Comparison of ENCODE assay signal across 8 mouse cellular contexts in genomic region chr3:108590786-108591529, GRCm38 (mm10). TPM values are rescaled to one million over a fixed set of nuclear protein-coding genes. Genes with fewer than 3 reads are reported as not detected.
DNase-seq lines count a peak whose midpoint lies in the region; ATAC-seq and TF ChIP-seq lines count a peak whose summit lies in the region.

Wdr47 (plus strand) TSS chr3:108591279.

- H3K27me3 ChIP-seq in E14TG2a.4 (ENCODE audit: insufficient read depth, low read length): no peaks in the 10 kb centered on the region
- H3K27me3 ChIP-seq in forebrain, embryonic 12.5 days: no peaks in the 10 kb centered on the region
- H3K27me3 ChIP-seq in heart, postnatal 0 days (ENCODE audit: control insufficient read depth, insufficient read depth, low read length): no peaks in the 10 kb centered on the region
- H3K27me3 ChIP-seq in liver, embryonic 16.5 days (ENCODE audit: control insufficient read depth, insufficient read depth, low read depth, low read length): no peaks in the 10 kb centered on the region; the same call in 1 of the 2 replicates
- no peaks in the 10 kb centered on the region for H3K27me3 ChIP-seq in neural tube, embryonic 13.5 days
- H3K27me3 ChIP-seq in testis, adult 2 months (ENCODE audit: control insufficient read depth, insufficient read depth, low read length): no peaks in the 10 kb centered on the region

- peak; percentile 94 for DNase-seq in c-Kit-positive CD71-positive TER-119-positive erythroid progenitor cells, embryonic 14.5 days (ENCODE audit: low spot score)
- DNase-seq in heart, postnatal 0 days (ENCODE audit: low spot score): peak; percentile 94
- DNase-seq in kidney, postnatal 4 days: peak; percentile 98 to 99

- TF ChIP-seq CTCF in E14TG2a.4 (conservative IDR thresholded peaks at IDR 0.05; ENCODE audit: low read length): no peak
- no peak for TF ChIP-seq CTCF in heart, postnatal 0 days (IDR thresholded peaks at IDR 0.05; ENCODE audit: low read depth)
- TF ChIP-seq CTCF in testis, adult 2 months (IDR thresholded peaks at IDR 0.05; ENCODE audit: control insufficient read depth, insufficient read depth, insufficient replicate concordance, low read depth, low read length): no peak

- peak within 1 kb of the TSS; percentile 94 for H3K27ac ChIP-seq in forebrain, embryonic 12.5 days
- peak within 1 kb of the TSS; percentile 72 for H3K27ac ChIP-seq in heart, postnatal 0 days (ENCODE audit: low read depth)
- peak within 1 kb of the TSS; percentile 84 for H3K27ac ChIP-seq in liver, embryonic 16.5 days (ENCODE audit: low read length)
- H3K27ac ChIP-seq in neural tube, embryonic 13.5 days (replicated peaks): peak within 1 kb of the TSS; percentile 96
- peak within 1 kb of the TSS; percentile 50 for H3K27ac ChIP-seq in testis, adult 2 months (ENCODE audit: control insufficient read depth, insufficient read depth, low read depth, low read length)

- H3K4me1 ChIP-seq in E14TG2a.4 (replicated peaks; ENCODE audit: low read depth, low read length): peaks cover 47% of the 10 kb centered on the region
- H3K4me1 ChIP-seq in forebrain, embryonic 12.5 days: peaks cover 13% of the 10 kb centered on the region; the same call in 1 of the 2 replicates
- H3K4me1 ChIP-seq in heart, postnatal 0 days (ENCODE audit: control insufficient read depth, insufficient read depth): peaks cover 4% of the 10 kb centered on the region; the same call in 1 of the 2 replicates
- peaks cover 11% of the 10 kb centered on the region for H3K4me1 ChIP-seq in liver, embryonic 16.5 days (ENCODE audit: control insufficient read depth, low read depth, low read length)
- H3K4me1 ChIP-seq in neural tube, embryonic 13.5 days (replicated peaks): peaks cover 19% of the 10 kb centered on the region
- no peaks in the 10 kb centered on the region for H3K4me1 ChIP-seq in testis, adult 2 months (ENCODE audit: control insufficient read depth, insufficient read depth, low read length)

- peaks cover 7% of the 10 kb centered on the region for H3K9me3 ChIP-seq in E14TG2a.4 (ENCODE audit: low read length)
- no peaks in the 10 kb centered on the region for H3K9me3 ChIP-seq in forebrain, embryonic 12.5 days
- H3K9me3 ChIP-seq in heart, postnatal 0 days (replicated peaks; ENCODE audit: control insufficient read depth, low read length): no peaks in the 10 kb centered on the region
- H3K9me3 ChIP-seq in liver, embryonic 16.5 days (replicated peaks; ENCODE audit: control insufficient read depth, low read length): no peaks in the 10 kb centered on the region
- no peaks in the 10 kb centered on the region for H3K9me3 ChIP-seq in neural tube, embryonic 13.5 days

- peak; percentile 99 for ATAC-seq in forebrain, embryonic 12.5 days (ENCODE audit: low FRiP score)
- peak; percentile 100 for ATAC-seq in heart, postnatal 0 days (ENCODE audit: insufficient read depth, low read depth)
- peak; percentile 100 for ATAC-seq in liver, embryonic 16.5 days (ENCODE audit: low read depth)
- ATAC-seq in neural tube, embryonic 13.5 days (ENCODE audit: low read depth): peak; percentile 99

- no peak for TF ChIP-seq EP300 in heart, postnatal 0 days (IDR thresholded peaks at IDR 0.05; ENCODE audit: low read depth)

- H3K4me3 ChIP-seq in E14TG2a.4 (replicated peaks; ENCODE audit: low read length): peak within 1 kb of the TSS; percentile 97
- H3K4me3 ChIP-seq in forebrain, embryonic 12.5 days (replicated peaks): peak within 1 kb of the TSS; percentile 94
- peak within 1 kb of the TSS; percentile 99 for H3K4me3 ChIP-seq in heart, postnatal 0 days (ENCODE audit: low read depth, low read length)
- peak within 1 kb of the TSS; percentile 98 for H3K4me3 ChIP-seq in liver, embryonic 16.5 days (ENCODE audit: low read depth, low read length)
- H3K4me3 ChIP-seq in neural tube, embryonic 13.5 days: peak within 1 kb of the TSS; percentile 98
- H3K4me3 ChIP-seq in testis, adult 2 months (ENCODE audit: control insufficient read depth, low read depth, low read length): peak within 1 kb of the TSS; percentile 84

- peak within 1 kb of the TSS; percentile 94 for H3K4me2 ChIP-seq in forebrain, embryonic 12.5 days
- peak within 1 kb of the TSS; percentile 100 for H3K4me2 ChIP-seq in heart, postnatal 0 days (ENCODE audit: low read depth, low read length)
- peak within 1 kb of the TSS; percentile 100 for H3K4me2 ChIP-seq in liver, embryonic 16.5 days (ENCODE audit: low read depth, low read length)
- H3K4me2 ChIP-seq in neural tube, embryonic 13.5 days: peak within 1 kb of the TSS; percentile 77

- peak; percentile 94 for TF ChIP-seq POLR2A in testis, adult 2 months (IDR thresholded peaks at IDR 0.05; ENCODE audit: control insufficient read depth, low read depth, low read length)

- no peaks in the 10 kb centered on the region for H3K36me3 ChIP-seq in E14TG2a.4 (ENCODE audit: insufficient read depth, low read length)
- H3K36me3 ChIP-seq in forebrain, embryonic 12.5 days (replicated peaks): no peaks in the 10 kb centered on the region
- H3K36me3 ChIP-seq in heart, postnatal 0 days (replicated peaks; ENCODE audit: control insufficient read depth, insufficient read depth, low read length): no peaks in the 10 kb centered on the region
- no peaks in the 10 kb centered on the region for H3K36me3 ChIP-seq in liver, embryonic 16.5 days (ENCODE audit: control insufficient read depth, insufficient read depth)
- H3K36me3 ChIP-seq in neural tube, embryonic 13.5 days: no peaks in the 10 kb centered on the region
- H3K36me3 ChIP-seq in testis, adult 2 months (ENCODE audit: control insufficient read depth, insufficient read depth, low read length): no peaks in the 10 kb centered on the region

- WGBS in forebrain, embryonic 12.5 days: 7% methylated on average over 44 of the region's 44 CpGs
- 4% methylated on average over 44 of the region's 44 CpGs for WGBS in heart, postnatal 0 days
- WGBS in liver, embryonic 16.5 days (ENCODE audit: insufficient replicate concordance): 3% methylated on average over 44 of the region's 44 CpGs
- WGBS in neural tube, embryonic 13.5 days: 6% methylated on average over 44 of the region's 44 CpGs

- H3K9ac ChIP-seq in forebrain, embryonic 12.5 days: peak within 1 kb of the TSS; percentile 93
- peak within 1 kb of the TSS; percentile 80 for H3K9ac ChIP-seq in heart, postnatal 0 days (replicated peaks; ENCODE audit: low read depth, low read length)
- H3K9ac ChIP-seq in liver, embryonic 16.5 days (ENCODE audit: low read depth, low read length): peak within 1 kb of the TSS; percentile 81
- peak within 1 kb of the TSS; percentile 95 for H3K9ac ChIP-seq in neural tube, embryonic 13.5 days

RNA-seq across cellular contexts. Expression of gene Wdr47, which starts in this region (rescaled TPM):
- polyA plus RNA-seq in forebrain, embryonic 12.5 days (2016; fragmentation: Nextera tagmentation; extraction: Ambion mirVana): 51.1 and 55.9 TPM in 2 replicates
- total RNA-seq in heart, postnatal 0 days (2014; rRNA removed; ENCODE audit: low replicate concordance): 4.3 and 8.5 TPM in 2 replicates
- polyA plus RNA-seq in heart, postnatal 0 days (2015; fragmentation: Nextera tagmentation; extraction: Ambion mirVana): 4.3 and 5.2 TPM in 2 replicates
- 1.4 and 1.9 TPM in 2 replicates for polyA plus RNA-seq in liver, embryonic 16.5 days (2015; fragmentation: Nextera tagmentation; extraction: Ambion mirVana)
- 78.2 and 85.0 TPM in 2 replicates for polyA plus RNA-seq in neural tube, embryonic 13.5 days (2015; fragmentation: Nextera tagmentation; extraction: Ambion mirVana)
- 11.2 and 14.3 TPM in 2 replicates for polyA plus RNA-seq in testis, adult 2 months (2012; rRNA removed)

Comparison
In these comparisons a context has a peak if more than half of its experiments do, and no peak if none do; other contexts are left out.
1. Peak in every context shown above with its lines: DNase-seq, ATAC-seq, H3K4me3 ChIP-seq and H3K27ac ChIP-seq.